Comparison of ENCODE assay signal across 1 mouse cellular context in genomic region chr15:11038476-11038875, GRCm38 (mm10).
TF ChIP-seq lines count a peak whose summit lies in the region.

No protein-coding gene starts in this region.

TF ChIP-seq in CH12.LX, 34 proteins besides CTCF, POLR2A, EP300 and RAD21 (continued from another document):
- TF ChIP-seq SMC3 (IDR thresholded peaks at IDR 0.05; ENCODE audit: low read depth, low read length) (peak; percentile 87), ZC3H11A (IDR thresholded peaks at IDR 0.05; ENCODE audit: low read depth, low read length) (peak; percentile 76), MAFK (IDR thresholded peaks at IDR 0.05; ENCODE audit: insufficient replicate concordance, low read length) (no peak), ZNF384 (IDR thresholded peaks at IDR 0.05; ENCODE audit: low read depth, low read length) (peak; percentile 70; the same call in 1 of the 2 replicates), TBP (conservative IDR thresholded peaks at IDR 0.05; ENCODE audit: low read depth, low read length) (no peak)
TF ChIP-seq in CH12.LX: peak in this region for 3.
